Mouse (Mus musculus) embryonic fibroblast, embryonic 13.5 days (primary cell): ENCODE measurements around the gene Frat1.

Source experiments
- CTCF ChIP-seq: IDR thresholded peaks from 2 replicates; pipeline ENCODE4 v1.5.1; 2011; ENCODE audit warnings: mild to moderate bottlenecking, control low read depth, low read length, moderate library complexity, borderline replicate concordance; ENCODE audit not compliant: insufficient read depth
- POLR2A ChIP-seq: IDR thresholded peaks from 2 replicates; pipeline ENCODE4 v1.6.1; 2011; ENCODE audit warnings: low read depth, mild to moderate bottlenecking, control low read depth, low read length, moderate library complexity

GRCm38 (mm10) chr19:41839685-41840084 lies 9.9 kb downstream of the Frat1 start:
- no peak for TF ChIP-seq CTCF
- TF ChIP-seq POLR2A = no peak
